In genomic region chr3:152907087-152907486, GRCm38 (mm10) we compare ENCODE assay signal across 26 mouse cellular contexts.
A peak's percentile ranks its signal among the peaks of the same experiment; 100 is the strongest.
DNase-seq lines count a peak whose midpoint lies in the region; ATAC-seq and TF ChIP-seq lines count a peak whose summit lies in the region.
"Had no signal": no experiment of that assay in that cellular context is flagged by ENCODE, and none has a peak within 500 bp of the region (broad histone marks: within the 10 kb centered on the region; RNA-seq: fewer than 3 reads in every experiment).

No protein-coding gene starts in this region.

- H3K79me2 ChIP-seq in CH12.LX (replicated peaks; ENCODE audit: control insufficient read depth, extremely low read depth, insufficient read depth, poor library complexity, severe bottlenecking): no peaks in the 10 kb centered on the region

- H3K4me3 ChIP-seq in forebrain, embryonic 16.5 days (replicated peaks; ENCODE audit: low read length): no peak overlapping the region
- H3K4me3 ChIP-seq in forebrain, embryonic 10.5 days: no peak overlapping the region
- no peak overlapping the region for H3K4me3 ChIP-seq in layer of hippocampus, adult 2 months
- H3K4me3 ChIP-seq in CH12.LX (replicated peaks in 1 of 3; ENCODE audit: low read depth in 2 of 3, low read length in 2 of 3, poor library complexity in 1 of 3): no peak overlapping the region
- H3K4me3 ChIP-seq: embryonic facial prominence, embryonic 13.5 days; heart, embryonic 10.5 days; heart, embryonic 15.5 days; kidney, embryonic 15.5 days; left cerebral cortex, adult 2 months; limb, embryonic 13.5 days; lung, embryonic 15.5 days; midbrain, embryonic 12.5 days; neural tube, embryonic 13.5 days had no signal

- H3K9ac ChIP-seq in forebrain, embryonic 16.5 days (replicated peaks; ENCODE audit: low read depth, low read length): no peak overlapping the region
- H3K9ac ChIP-seq in CH12.LX (ENCODE audit: insufficient read depth, low read depth): no peak overlapping the region
- H3K9ac ChIP-seq: embryonic facial prominence, embryonic 13.5 days; heart, embryonic 15.5 days; kidney, embryonic 15.5 days; limb, embryonic 13.5 days; lung, embryonic 15.5 days; midbrain, embryonic 12.5 days; neural tube, embryonic 13.5 days had no signal

- H3K4me2 ChIP-seq in forebrain, embryonic 16.5 days (ENCODE audit: low read length): no peak overlapping the region
- H3K4me2 ChIP-seq in CH12.LX (ENCODE audit: insufficient read depth, low read depth, poor library complexity, severe bottlenecking): no peak overlapping the region
- H3K4me2 ChIP-seq: embryonic facial prominence, embryonic 13.5 days; heart, embryonic 15.5 days; kidney, embryonic 15.5 days; limb, embryonic 13.5 days; liver, embryonic 11.5 days; lung, embryonic 15.5 days; midbrain, embryonic 12.5 days; neural tube, embryonic 13.5 days had no signal

- no peaks in the 10 kb centered on the region for H3K9me3 ChIP-seq in forebrain, embryonic 16.5 days (ENCODE audit: control insufficient read depth, low read length)
- H3K9me3 ChIP-seq in forebrain, embryonic 10.5 days: no peaks in the 10 kb centered on the region
- H3K9me3 ChIP-seq in CH12.LX (replicated peaks; ENCODE audit: low read length): no peaks in the 10 kb centered on the region
- H3K9me3 ChIP-seq: embryonic facial prominence, embryonic 13.5 days; heart, embryonic 10.5 days; heart, embryonic 15.5 days; kidney, embryonic 15.5 days; limb, embryonic 13.5 days; lung, embryonic 15.5 days; midbrain, embryonic 12.5 days; neural tube, embryonic 13.5 days had no signal

- TF ChIP-seq EP300 in CH12.LX (IDR thresholded peaks at IDR 0.05; ENCODE audit: low read length): no peak

- 0 out of 2 replicates have a peak, but pooled peaks have one; percentile 34 for ATAC-seq in forebrain, embryonic 16.5 days
- ATAC-seq: hindbrain, embryonic 16.5 days; Patski had no signal

- WGBS in forebrain, embryonic 16.5 days: 69% methylated on average over 5 of the region's 5 CpGs
- 84% methylated on average over 5 of the region's 5 CpGs for WGBS in forebrain, embryonic 10.5 days

- in situ Hi-C loops in CH12.LX (cut with MboI; ENCODE audit: low pct_ligation_motif_present, low pct_unique_long_range_greater_than_20kb, low sequenced_read_pairs): no loop called here

- H3K27me3 ChIP-seq in forebrain, embryonic 16.5 days (replicated peaks; ENCODE audit: control insufficient read depth, insufficient read depth, low read length): no peaks in the 10 kb centered on the region
- no peaks in the 10 kb centered on the region for H3K27me3 ChIP-seq in forebrain, embryonic 10.5 days (ENCODE audit: poor library complexity, severe bottlenecking)
- no peaks in the 10 kb centered on the region for H3K27me3 ChIP-seq in CH12.LX (replicated peaks)
- H3K27me3 ChIP-seq: embryonic facial prominence, embryonic 13.5 days; heart, embryonic 15.5 days; kidney, embryonic 15.5 days; limb, embryonic 13.5 days; lung, embryonic 15.5 days; midbrain, embryonic 12.5 days; neural tube, embryonic 13.5 days; Patski had no signal

- H3K4me1 ChIP-seq in forebrain, embryonic 16.5 days (replicated peaks; ENCODE audit: control insufficient read depth, insufficient read depth, low read length): peaks cover 10% of the 10 kb centered on the region
- no peaks in the 10 kb centered on the region for H3K4me1 ChIP-seq in forebrain, embryonic 10.5 days
- H3K4me1 ChIP-seq in CH12.LX (ENCODE audit: control insufficient read depth in 1 of 2, insufficient read depth in 2 of 2): peaks cover 22 to 29% of the 10 kb centered on the region in 2 experiments
- H3K4me1 ChIP-seq: embryonic facial prominence, embryonic 13.5 days; heart, embryonic 15.5 days; limb, embryonic 13.5 days; lung, embryonic 15.5 days; midbrain, embryonic 12.5 days had no signal

- no peaks in the 10 kb centered on the region for H3K36me3 ChIP-seq in forebrain, embryonic 16.5 days (ENCODE audit: control insufficient read depth, insufficient read depth)
- no peaks in the 10 kb centered on the region for H3K36me3 ChIP-seq in forebrain, embryonic 10.5 days (replicated peaks)
- H3K36me3 ChIP-seq in CH12.LX (replicated peaks in 1 of 2; ENCODE audit: control insufficient read depth in 1 of 2, insufficient read depth in 1 of 2, low read length in 1 of 2): no peaks in the 10 kb centered on the region
- H3K36me3 ChIP-seq: embryonic facial prominence, embryonic 13.5 days; heart, embryonic 10.5 days; heart, embryonic 15.5 days; kidney, embryonic 15.5 days; limb, embryonic 13.5 days; lung, embryonic 15.5 days; midbrain, embryonic 12.5 days; neural tube, embryonic 13.5 days had no signal

- no peak overlapping the region for H3K27ac ChIP-seq in forebrain, embryonic 16.5 days (ENCODE audit: low read length)
- H3K27ac ChIP-seq in forebrain, embryonic 10.5 days: no peak overlapping the region
- peak overlapping the region; percentile 68 for H3K27ac ChIP-seq in layer of hippocampus, adult 2 months
- no peak overlapping the region for H3K27ac ChIP-seq in CH12.LX (ENCODE audit: insufficient read depth, low read depth)
- H3K27ac ChIP-seq: embryonic facial prominence, embryonic 13.5 days; heart, embryonic 10.5 days; heart, embryonic 15.5 days; kidney, embryonic 15.5 days; left cerebral cortex, adult 2 months; limb, embryonic 13.5 days; lung, embryonic 15.5 days; midbrain, embryonic 12.5 days; neural tube, embryonic 13.5 days had no signal

- TF ChIP-seq RAD21 in CH12.LX (IDR thresholded peaks at IDR 0.05; ENCODE audit: low read depth, low read length): no peak

- TF ChIP-seq CTCF in layer of hippocampus, adult 2 months (conservative IDR thresholded peaks at IDR 0.05): no peak
- no peak for TF ChIP-seq CTCF in CH12.LX (conservative IDR thresholded peaks at IDR 0.05 in 1 of 2, IDR thresholded peaks at IDR 0.05 in 1 of 2; ENCODE audit: low read depth in 2 of 2, low read length in 2 of 2)

- DNase-seq in forebrain, embryonic 10.5 days (ENCODE audit: extremely low spot score, low spot score): no peak
- DNase-seq in layer of hippocampus, adult 2 months (ENCODE audit: low spot score in 2 of 2): peak; percentile 60 to 61
- no peak for DNase-seq in layer of hippocampus, postnatal 10 days (ENCODE audit: low spot score in 2 of 2)
- DNase-seq in CH12.LX (ENCODE audit: extremely low read depth): no peak
- DNase-seq in brain, adult 2 months (ENCODE audit: low read depth, low spot score): peak; percentile 66
- no peak for DNase-seq in lung, postnatal 10 days
- DNase-seq: adrenal gland, postnatal 14 days; B cell, adult 2 months; cerebellum, adult 8-10 months; gastrocnemius, postnatal 10 days; kidney, adult 18-20 months; kidney, postnatal 25 days; lung, postnatal 36 days had no signal

- no peak for TF ChIP-seq POLR2A in CH12.LX (IDR thresholded peaks at IDR 0.05; ENCODE audit: low read depth, low read length)

- dilution Hi-C loops in CH12.LX (cut with MboI; ENCODE audit: extremely low pct_ligation_motif_present, extremely low pct_unique_long_range_greater_than_20kb, low sequenced_read_pairs): no loop called here

TF ChIP-seq in CH12.LX, 34 proteins besides CTCF, POLR2A, EP300 and RAD21:
- TF ChIP-seq BHLHE40 (IDR thresholded peaks at IDR 0.05; ENCODE audit: low read depth, low read length): no peak
- no peak for TF ChIP-seq CHD2 (IDR thresholded peaks at IDR 0.05; ENCODE audit: low read length)
- TF ChIP-seq USF2 (conservative IDR thresholded peaks at IDR 0.05; ENCODE audit: low read depth, low read length): peak; percentile 29; the same call in 1 of the 2 replicates
- peak; percentile 10; the same call in 1 of the 2 replicates for TF ChIP-seq USF1 (IDR thresholded peaks at IDR 0.05; ENCODE audit: low read depth, low read length)
- no peak for TF ChIP-seq SMC3 (IDR thresholded peaks at IDR 0.05; ENCODE audit: low read depth, low read length)
- no peak for TF ChIP-seq PAX5 (IDR thresholded peaks at IDR 0.05; ENCODE audit: low read length)
- TF ChIP-seq TBP (conservative IDR thresholded peaks at IDR 0.05; ENCODE audit: low read depth, low read length): no peak

Comparison
In these comparisons a context has a peak if more than half of its experiments do, and no peak if none do; other contexts are left out.
1. DNase-seq: peak in layer of hippocampus, adult 2 months (2 of 2) and brain, adult 2 months (single experiment); none in forebrain, embryonic 10.5 days (single experiment), layer of hippocampus, postnatal 10 days (0 of 2), CH12.LX (single experiment) and lung, postnatal 10 days (single experiment).